Mouse (Mus musculus) erythroblast, embryonic 14.5 days (primary cell): ENCODE measurements around the gene Tbx10. TPM values are rescaled to one million over a fixed set of nuclear protein-coding genes. Genes with fewer than 3 reads are reported as not detected.

Source experiments
- H3K27me3 ChIP-seq: 2 replicates; pipeline ENCODE4 v1.6.1; 2012; ENCODE audit warnings: inconsistent platforms; ENCODE audit not compliant: control insufficient read depth
- H3K36me3 ChIP-seq: 2 replicates; pipeline ENCODE4 v1.6.1; 2012; ENCODE audit warnings: mild to moderate bottlenecking, inconsistent platforms; ENCODE audit not compliant: control insufficient read depth
- H3K4me1 ChIP-seq: 2 replicates; pipeline ENCODE4 v1.6.1; 2012; ENCODE audit warnings: inconsistent platforms; ENCODE audit not compliant: control insufficient read depth
- H3K4me3 ChIP-seq: replicated peaks from 2 replicates; pipeline ENCODE3; 2012; ENCODE audit warnings: moderate library complexity, mild to moderate bottlenecking, inconsistent platforms
- H3K9me3 ChIP-seq: 2 replicates; pipeline ENCODE4 v1.6.1; 2012; ENCODE audit warnings: low read length, inconsistent platforms, mixed read lengths; ENCODE audit not compliant: control insufficient read depth
- GATA1 ChIP-seq: IDR thresholded peaks from 2 replicates; pipeline ENCODE4 v1.6.1; 2012; ENCODE audit warnings: low read length, inconsistent platforms, mixed read lengths
- TAL1 ChIP-seq: IDR thresholded peaks from 3 replicates; pipeline ENCODE4 v1.6.1; 2012; ENCODE audit warnings: low read length, inconsistent platforms, mixed read lengths
- polyA plus RNA-seq: library from polyadenylated mRNA; stranded (reverse); fragments of >175 nt; gene quantifications from 2 replicates; pipeline ENCODE4 v1.2.3, GENCODE M21; 2012

Tbx10 gene
- polyA plus RNA-seq, 1 experiment: not detected

DNA sequence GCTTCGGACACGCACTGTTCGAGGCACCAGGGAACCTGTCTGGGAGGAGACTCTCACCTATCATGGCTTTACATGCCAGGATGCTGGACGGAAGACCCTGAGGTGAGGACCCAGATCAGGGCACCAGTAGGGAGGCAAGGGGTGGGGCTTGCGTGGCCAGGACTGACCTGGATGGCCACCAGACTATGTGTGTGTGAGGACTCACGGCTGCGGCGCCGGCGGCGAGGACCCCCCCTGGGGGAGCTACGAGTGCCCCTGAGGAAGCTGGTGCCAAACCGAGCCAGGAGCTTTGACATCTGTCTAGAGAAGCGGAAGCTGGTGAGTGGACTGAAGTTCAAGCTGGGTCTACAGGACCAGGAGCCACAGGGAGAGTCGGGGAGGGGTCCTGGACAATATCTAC lies 11.8 kb downstream of the Tbx10 start:
- Histone ChIP-seq H3K36me3 (peaks cover 47% of the 10 kb centered on the region), H3K9me3 (no peaks in the 10 kb centered on the region), H3K4me1 (peaks cover 25% of the 10 kb centered on the region), H3K4me3 (no peak overlapping the region), H3K27me3 (no peaks in the 10 kb centered on the region)
- no peak for TF ChIP-seq GATA1
- TF ChIP-seq TAL1: no peak

DNA sequence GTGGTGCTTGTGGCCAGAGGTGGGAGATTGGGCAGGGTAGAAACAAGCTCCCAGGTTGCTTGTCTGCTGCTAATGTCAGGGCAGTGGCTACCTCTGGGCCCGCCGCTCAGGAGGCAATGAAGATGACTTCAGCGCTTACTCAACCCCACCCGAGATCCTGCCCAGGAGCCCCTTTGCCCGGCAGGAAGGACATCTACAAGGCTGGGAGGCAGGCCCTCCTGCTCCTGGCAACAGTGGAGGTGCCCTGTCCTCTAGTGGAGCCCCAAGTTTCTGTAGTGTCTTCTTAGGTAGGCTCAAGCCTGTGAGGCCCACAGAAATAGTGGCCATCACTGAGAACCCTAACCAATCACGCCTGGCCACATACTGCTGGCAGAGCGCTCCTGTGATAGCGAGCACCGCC lies 12.5 kb downstream of the Tbx10 start:
- TF ChIP-seq GATA1 (no peak), TAL1 (no peak)
- Histone ChIP-seq H3K4me1 (peaks cover 18% of the 10 kb centered on the region), H3K27me3 (no peaks in the 10 kb centered on the region), H3K4me3 (no peak overlapping the region), H3K9me3 (no peaks in the 10 kb centered on the region), H3K36me3 (peaks cover 55% of the 10 kb centered on the region)

DNA sequence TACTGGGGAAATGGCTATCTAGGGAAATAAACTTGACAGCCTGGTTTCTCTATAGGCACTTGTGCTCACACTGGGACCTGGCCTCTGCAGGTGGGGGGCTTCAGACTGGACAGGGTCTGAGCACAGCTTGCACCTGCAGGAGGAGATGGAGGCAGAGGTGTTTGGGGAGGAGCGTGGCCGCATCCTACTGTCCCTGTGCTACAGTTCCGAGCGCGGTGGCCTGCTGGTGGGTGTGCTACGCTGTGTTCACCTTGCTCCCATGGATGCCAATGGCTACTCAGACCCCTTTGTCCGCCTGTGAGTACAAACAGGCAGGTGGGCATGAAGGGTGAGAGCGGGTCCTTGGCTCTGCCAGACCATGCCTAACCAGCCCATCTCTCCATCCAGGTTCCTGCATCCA lies 13.4 kb downstream of the Tbx10 start:
- Histone ChIP-seq H3K27me3 (no peaks in the 10 kb centered on the region), H3K36me3 (peaks cover 63% of the 10 kb centered on the region), H3K9me3 (no peaks in the 10 kb centered on the region), H3K4me1 (peaks cover 14% of the 10 kb centered on the region), H3K4me3 (no peak overlapping the region)
- TF ChIP-seq GATA1 (no peak), TAL1 (no peak)

DNA sequence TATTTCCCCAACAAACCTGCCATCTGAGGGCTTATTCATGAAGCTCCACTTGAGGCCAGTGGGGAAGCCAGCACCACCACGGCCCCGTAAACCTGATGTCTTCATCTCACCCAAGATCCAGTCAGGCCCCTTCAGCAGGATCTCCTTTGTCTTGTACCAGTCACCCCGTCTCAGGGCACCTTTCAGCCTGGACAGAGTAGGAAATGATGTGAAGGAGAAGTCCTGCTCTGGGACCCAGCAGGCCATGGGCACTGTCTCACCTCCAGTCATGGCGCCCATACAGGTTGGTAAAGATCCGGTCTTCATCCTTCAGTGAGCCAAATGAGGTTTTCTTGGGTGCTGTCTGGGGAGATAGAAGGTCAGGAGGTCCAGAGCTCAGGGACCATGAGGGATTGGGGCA lies 18.5 kb downstream of the Tbx10 start:
- TF ChIP-seq TAL1 (no peak), GATA1 (no peak)
- Histone ChIP-seq H3K36me3 (peaks cover 52% of the 10 kb centered on the region), H3K4me1 (peaks cover 47% of the 10 kb centered on the region), H3K9me3 (no peaks in the 10 kb centered on the region), H3K27me3 (no peaks in the 10 kb centered on the region), H3K4me3 (peak overlapping the region; percentile 78)

DNA sequence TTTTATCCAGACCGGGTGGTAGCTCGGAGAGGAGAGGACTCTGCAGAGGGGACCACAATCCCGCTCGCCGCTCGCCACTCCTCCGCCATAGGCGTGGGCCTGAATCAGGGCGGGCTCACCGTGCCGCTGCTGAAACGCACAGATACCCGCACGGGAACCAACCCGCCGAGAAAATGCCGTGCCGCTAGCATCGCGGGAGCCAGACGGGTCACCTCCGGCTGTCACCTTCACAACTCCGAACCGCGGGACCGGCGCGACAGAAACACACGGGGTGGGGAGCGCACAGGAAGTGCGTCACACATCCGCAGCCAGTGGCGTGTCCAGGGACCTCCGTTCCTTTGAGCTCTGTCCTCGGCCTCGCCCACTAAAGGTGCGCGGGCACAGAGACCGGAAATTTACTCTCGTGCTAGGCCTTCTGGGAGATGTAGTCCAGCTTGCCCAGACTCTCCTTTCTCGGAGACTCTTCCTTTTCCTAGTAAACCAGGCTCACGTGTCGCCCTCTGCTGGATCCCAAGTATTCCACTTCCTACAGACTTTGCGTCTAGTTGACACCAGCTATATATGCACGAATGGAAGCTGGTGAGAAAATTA lies 20.0 kb downstream of the Tbx10 start, which contains the start of gene Ndufv1:
TSS of gene Ndufv1 (minus strand) at position 375 of the 591 bp plus-strand sequence.
- TF ChIP-seq TAL1: no peak
- TF ChIP-seq GATA1: no peak
- no peaks in the 10 kb centered on the region for H3K9me3 ChIP-seq
- no peaks in the 10 kb centered on the region for H3K27me3 ChIP-seq
- peaks cover 53% of the 10 kb centered on the region for H3K4me1 ChIP-seq
- peak within 1 kb of the TSS; percentile 78 for H3K4me3 ChIP-seq
- H3K36me3 ChIP-seq: peaks cover 38% of the 10 kb centered on the region

DNA sequence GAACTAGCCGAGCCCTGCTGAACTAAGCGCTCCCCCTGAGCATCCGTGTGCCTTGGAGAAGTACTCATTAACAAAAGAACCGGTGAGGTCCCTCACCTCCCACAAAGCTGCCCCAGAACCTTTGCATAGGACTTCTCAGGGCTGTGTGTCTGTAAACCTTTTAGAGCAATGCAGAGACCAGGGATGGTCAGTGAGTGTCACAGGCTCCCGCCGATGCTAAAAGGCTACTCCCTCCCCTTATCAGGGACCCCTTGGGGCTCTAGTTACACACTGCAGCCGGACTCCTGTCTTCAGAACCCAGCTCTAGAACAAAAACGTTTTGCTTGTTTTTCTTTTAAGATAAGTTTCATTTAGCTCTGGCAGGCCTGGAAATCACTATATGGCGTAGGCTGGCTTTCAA lies 20.5 kb downstream of the Tbx10 start:
- Histone ChIP-seq H3K4me3 (peak overlapping the region; percentile 78), H3K4me1 (peaks cover 55% of the 10 kb centered on the region), H3K9me3 (no peaks in the 10 kb centered on the region), H3K27me3 (no peaks in the 10 kb centered on the region), H3K36me3 (peaks cover 32% of the 10 kb centered on the region)
- TF ChIP-seq TAL1: no peak
- TF ChIP-seq GATA1: no peak

DNA sequence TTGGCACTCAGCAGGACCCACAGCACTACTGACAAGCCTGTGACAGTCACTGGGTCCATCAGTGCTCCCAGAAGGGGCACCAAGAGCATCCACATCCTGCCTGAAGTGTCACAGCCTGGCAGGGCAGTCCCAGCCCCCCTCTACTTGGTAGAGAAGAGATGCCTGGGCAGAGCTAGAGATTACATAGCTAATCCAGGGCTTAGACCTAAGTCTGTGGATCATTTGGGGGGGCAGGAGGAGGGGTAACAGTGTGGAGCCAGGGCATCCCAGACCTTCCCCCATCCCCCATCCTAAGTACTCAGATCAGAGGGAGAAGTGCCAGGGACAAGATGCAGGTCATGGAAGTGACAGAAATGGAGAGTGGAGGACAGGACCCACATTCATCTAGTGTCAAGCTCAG lies 22.2 kb downstream of the Tbx10 start:
- peaks cover 69% of the 10 kb centered on the region for H3K4me1 ChIP-seq
- no peaks in the 10 kb centered on the region for H3K27me3 ChIP-seq
- no peak overlapping the region for H3K4me3 ChIP-seq
- TF ChIP-seq TAL1 (no peak), GATA1 (no peak)
- peaks cover 15% of the 10 kb centered on the region for H3K36me3 ChIP-seq
- H3K9me3 ChIP-seq: no peaks in the 10 kb centered on the region

DNA sequence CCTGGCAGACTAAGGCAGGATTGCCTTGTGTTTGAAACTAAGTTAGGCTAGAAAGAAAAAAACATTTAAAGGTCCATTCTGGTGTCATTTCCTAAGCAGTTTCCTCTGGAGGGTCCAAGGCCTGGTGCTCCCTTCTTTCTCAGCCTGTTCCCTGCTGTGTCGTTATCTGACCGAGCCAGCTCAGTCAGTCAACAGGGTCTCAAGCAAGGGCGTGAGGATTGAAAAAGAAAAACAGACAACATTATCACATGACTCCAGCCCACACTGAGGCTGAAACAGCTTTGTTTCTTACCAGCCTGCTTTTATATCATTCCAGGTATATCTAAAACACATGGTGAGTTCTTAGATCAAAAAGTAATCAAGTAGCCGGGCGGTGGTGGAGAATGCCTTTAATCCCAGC lies 23.1 kb downstream of the Tbx10 start:
- no peak for TF ChIP-seq TAL1
- no peak for TF ChIP-seq GATA1
- peaks cover 7% of the 10 kb centered on the region for H3K36me3 ChIP-seq
- H3K4me3 ChIP-seq: no peak overlapping the region
- H3K4me1 ChIP-seq: peaks cover 72% of the 10 kb centered on the region
- no peaks in the 10 kb centered on the region for H3K27me3 ChIP-seq
- no peaks in the 10 kb centered on the region for H3K9me3 ChIP-seq

DNA sequence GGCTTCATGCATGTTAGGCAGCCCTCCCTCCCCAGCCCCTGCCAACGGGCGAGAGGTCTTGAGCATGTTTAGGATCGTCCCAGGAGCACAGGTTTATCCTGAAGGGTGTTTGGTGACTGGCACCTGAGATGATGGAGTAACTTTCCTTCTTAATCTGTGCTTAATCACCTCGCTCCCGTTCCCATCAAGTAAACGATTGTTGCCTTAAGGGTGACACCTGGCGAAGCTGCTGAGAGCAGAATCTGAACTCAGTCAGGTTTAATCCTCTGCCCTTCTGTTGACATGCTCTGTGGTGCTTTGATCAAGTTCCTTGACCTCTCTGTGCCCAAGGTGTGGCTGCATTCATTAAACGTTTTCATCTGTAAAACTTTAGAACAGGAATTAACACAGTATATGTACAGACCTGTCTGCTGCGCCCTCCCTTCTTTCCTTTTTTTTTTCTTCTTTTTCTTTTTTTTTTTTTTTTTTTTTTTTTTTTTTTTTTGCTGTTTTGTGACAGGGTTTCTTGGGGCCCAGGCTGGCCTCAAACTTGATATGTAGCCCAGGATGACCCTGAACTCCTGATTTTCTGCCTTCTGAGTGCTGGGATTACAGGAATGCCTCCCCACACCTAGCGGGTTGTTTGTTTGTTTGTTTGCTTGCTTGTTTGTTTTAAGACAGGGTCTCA lies 25.5 kb downstream of the Tbx10 start:
- TF ChIP-seq GATA1 (no peak), TAL1 (no peak; the same call in 2 of the 3 replicates)
- Histone ChIP-seq H3K4me3 (no peak overlapping the region), H3K9me3 (no peaks in the 10 kb centered on the region), H3K36me3 (no peaks in the 10 kb centered on the region), H3K27me3 (no peaks in the 10 kb centered on the region), H3K4me1 (peaks cover 55% of the 10 kb centered on the region)
